Mouse (Mus musculus) kidney, embryonic 16.5 days (tissue): Measurements from ENCODE around the gene Nobox. TPM values are rescaled to one million over a fixed set of nuclear protein-coding genes. Genes with fewer than 3 reads are reported as not detected.

Experiments
- polyA plus RNA-seq: library from polyadenylated mRNA; unstranded; fragments of >200 nt; fragmentation: Nextera tagmentation; extraction: Ambion mirVana; gene quantifications from 2 replicates; pipeline ENCODE4 v1.2.1, GENCODE M21; 2015

Nobox gene
- polyA plus RNA-seq, 1 experiment from 2014 or later: 0.19 TPM

Other genes starting within 250 kb of the Nobox start
- not detected in 2 replicates for gene Olfr441, start 203.2 kb downstream of the Nobox start, polyA plus RNA-seq
- gene Olfr237-ps1, start 163.0 kb downstream of the Nobox start, polyA plus RNA-seq: not detected in 2 replicates
- not detected in 2 replicates for gene Olfr437, start 146.3 kb downstream of the Nobox start, polyA plus RNA-seq
- gene Olfr13, start 137.4 kb downstream of the Nobox start, polyA plus RNA-seq: not detected in 2 replicates
- gene Olfr435, start 112.4 kb downstream of the Nobox start, polyA plus RNA-seq: not detected in 2 replicates
- not detected in 2 replicates for gene Olfr434, start 96.5 kb downstream of the Nobox start, polyA plus RNA-seq
- gene Olfr47, start 78.0 kb downstream of the Nobox start, polyA plus RNA-seq: not detected in 2 replicates
- gene Arhgef5, start 44.0 kb downstream of the Nobox start, polyA plus RNA-seq: 17.0 and 19.2 TPM in 2 replicates